Mouse (Mus musculus) kidney, embryonic 16.5 days (tissue): Measurements from ENCODE around the gene Tmem9. TPM values are rescaled to one million over a fixed set of nuclear protein-coding genes. Genes with fewer than 3 reads are reported as not detected.

Experiments
- ATAC-seq: fragments of 200-750 bp; cut with Nextera tagmentation; 2 replicates; pipeline ENCODE4 v1.8.0; 2017; ENCODE audit warnings: moderate TSS enrichment; ENCODE audit not compliant: low FRiP score, low TSS enrichment
- H3K27ac ChIP-seq: fragments of 300-500 bp; sonication (generic); 2 replicates; pipeline ENCODE4 v1.5.1; 2014; ENCODE audit warnings: low read length
- H3K27me3 ChIP-seq: fragments of 300-500 bp; sonication (generic); 2 replicates; pipeline ENCODE4 v1.6.1; 2014; ENCODE audit warnings: low read length, control low read depth, mixed read lengths; ENCODE audit not compliant: insufficient read depth
- H3K36me3 ChIP-seq: fragments of 300-500 bp; sonication (generic); 2 replicates; pipeline ENCODE4 v1.6.1; 2014; ENCODE audit warnings: low read length, control low read depth, mixed read lengths; ENCODE audit not compliant: insufficient read depth
- H3K4me1 ChIP-seq: fragments of 300-500 bp; sonication (generic); 2 replicates; pipeline ENCODE4 v1.6.1; 2014; ENCODE audit warnings: low read length, control low read depth, mixed read lengths; ENCODE audit not compliant: insufficient read depth
- H3K4me2 ChIP-seq: fragments of 300-500 bp; sonication (generic); replicated peaks from 2 replicates; pipeline ENCODE4 v1.6.1; 2014; ENCODE audit warnings: low read depth, low read length
- H3K4me3 ChIP-seq: fragments of 300-500 bp; sonication (generic); 2 replicates; pipeline ENCODE4 v1.5.1; 2014; ENCODE audit warnings: mild to moderate bottlenecking, low read length
- H3K9ac ChIP-seq: fragments of 300-500 bp; sonication (generic); replicated peaks from 2 replicates; pipeline ENCODE4 v1.6.1; 2014; ENCODE audit warnings: low read length
- H3K9me3 ChIP-seq: fragments of 300-500 bp; sonication (generic); 2 replicates; pipeline ENCODE4 v1.6.1; 2016; ENCODE audit warnings: low read length, control low read depth
- WGBS: fragments of 180-500 bp; shearing (Covaris S2); extraction: QIAGEN DNeasy Blood & Tissue Kit; methylation state at CpG from one replicate; pipeline ENCODE4 v1.1.7; 2014; 5-methylcytosine and 5-hydroxymethylcytosine counted together
- polyA plus RNA-seq: library from polyadenylated mRNA; unstranded; fragments of >200 nt; fragmentation: Nextera tagmentation; extraction: Ambion mirVana; gene quantifications from 2 replicates; pipeline ENCODE4 v1.2.1, GENCODE M21; 2015

Tmem9 gene
- polyA plus RNA-seq, 1 experiment from 2014 or later, result 268 TPM

DNA sequence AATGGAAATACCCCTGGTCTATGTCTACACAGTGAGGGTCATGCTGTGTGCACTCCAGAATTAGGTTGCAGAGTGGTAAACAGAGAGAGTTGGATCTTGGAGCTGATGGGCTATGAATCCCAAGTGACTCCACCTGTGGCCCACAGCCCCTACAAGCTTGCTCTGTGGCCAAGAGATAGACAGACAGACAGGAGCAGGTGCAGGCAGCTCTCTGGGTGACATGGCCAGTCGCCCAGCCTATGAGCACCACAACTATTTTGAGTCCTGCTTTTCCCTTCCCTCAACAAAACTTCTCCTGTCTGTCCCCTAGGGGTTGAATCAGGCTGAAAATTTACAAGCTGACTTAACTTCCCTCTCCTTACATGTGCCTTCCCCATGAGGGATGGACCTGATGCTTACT, 58.7 kb downstream of the Tmem9 start:
- Histone ChIP-seq H3K9ac (no peak overlapping the region), H3K4me1 (no peaks in the 10 kb centered on the region), H3K9me3 (no peaks in the 10 kb centered on the region), H3K27ac (no peak overlapping the region), H3K36me3 (no peaks in the 10 kb centered on the region), H3K27me3 (no peaks in the 10 kb centered on the region), H3K4me3 (no peak overlapping the region), H3K4me2 (no peak overlapping the region)
- 63% methylated on average over 1 of the region's 1 CpGs for WGBS
- ATAC-seq, result no peak; the same call in 1 of the 2 replicates

DNA sequence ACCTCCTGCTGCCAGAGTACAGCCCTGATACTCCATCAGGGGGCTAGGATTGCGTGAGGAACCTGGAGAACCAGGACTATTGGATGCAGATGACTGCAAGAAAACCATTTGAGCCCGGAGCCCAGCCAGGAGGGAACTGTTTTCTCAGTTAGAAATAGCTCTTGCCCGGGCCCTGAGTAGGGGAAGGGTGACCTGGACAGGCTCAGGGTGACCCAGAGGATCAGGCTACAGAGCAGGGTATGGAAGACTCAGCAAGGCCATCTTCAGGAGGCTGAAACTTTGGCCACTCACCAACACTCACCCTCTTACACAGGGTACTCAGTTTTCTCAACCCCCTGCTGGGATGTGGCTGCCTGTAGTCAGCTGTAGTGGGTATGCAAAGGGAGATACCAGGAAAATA, 59.6 kb downstream of the Tmem9 start:
- Histone ChIP-seq H3K36me3 (no peaks in the 10 kb centered on the region), H3K4me3 (no peak overlapping the region)
- WGBS, result 62% methylated on average over 3 of the region's 3 CpGs

DNA sequence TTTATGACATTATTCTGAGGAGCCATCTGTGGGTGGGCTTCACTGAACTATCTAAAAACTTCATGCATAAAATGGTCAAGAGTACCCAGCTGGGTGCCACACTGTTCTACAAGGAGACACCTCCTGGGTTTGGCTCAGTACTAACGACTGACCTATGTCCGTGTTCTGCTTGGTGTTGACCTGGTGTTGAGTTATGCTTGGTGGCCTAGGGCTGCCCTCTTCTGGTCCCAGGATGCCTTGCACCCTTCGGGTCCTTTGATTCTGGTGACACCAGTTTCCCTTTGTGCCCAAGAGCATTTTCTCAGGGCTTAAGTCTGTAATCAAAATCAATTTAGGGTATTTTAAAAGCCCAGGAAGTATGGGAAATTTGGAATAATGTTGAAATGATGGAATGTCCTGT, 68.1 kb downstream of the Tmem9 start:
- Histone ChIP-seq H3K4me3 (no peak overlapping the region), H3K9ac (no peak overlapping the region), H3K9me3 (no peaks in the 10 kb centered on the region), H3K4me1 (no peaks in the 10 kb centered on the region), H3K36me3 (no peaks in the 10 kb centered on the region), H3K27ac (no peak overlapping the region), H3K4me2 (no peak overlapping the region), H3K27me3 (0 out of 2 replicates have a peak, but pooled peaks cover 4% of the 10 kb centered on the region)
- WGBS, result 5% methylated on average over 3 of the region's 3 CpGs
- no peak for ATAC-seq

More for the DNA sequence above, 59.6 kb downstream of the Tmem9 start:
- Histone ChIP-seq H3K4me2 (no peak overlapping the region), H3K4me1 (no peaks in the 10 kb centered on the region), H3K9me3 (no peaks in the 10 kb centered on the region), H3K27ac (no peak overlapping the region), H3K9ac (no peak overlapping the region), H3K27me3 (no peaks in the 10 kb centered on the region)
- no peak for ATAC-seq

DNA sequence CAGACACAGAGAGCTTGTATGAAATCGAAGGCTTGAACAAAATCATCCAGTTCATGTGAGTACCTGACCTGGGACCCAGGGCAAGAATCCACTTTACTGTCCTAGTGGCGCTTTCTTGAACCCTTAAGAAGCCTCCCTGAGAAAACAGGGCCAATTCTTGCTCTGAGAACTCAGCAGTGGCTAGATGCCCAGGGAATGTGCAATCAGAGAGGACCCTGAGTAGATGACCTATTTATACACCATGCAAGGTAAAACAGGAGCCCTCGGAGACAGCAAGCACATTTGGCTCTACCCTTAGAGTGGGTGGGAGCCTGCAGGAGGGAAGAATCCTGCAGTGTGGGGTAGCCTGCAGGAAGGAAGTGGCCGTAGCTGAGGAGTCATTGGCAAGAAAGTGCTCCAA, 69.7 kb downstream of the Tmem9 start:
- no peak overlapping the region for H3K4me3 ChIP-seq
- H3K9ac ChIP-seq, result no peak overlapping the region
- H3K9me3 ChIP-seq, result peaks cover 5% of the 10 kb centered on the region; the same call in 1 of the 2 replicates
- H3K27me3 ChIP-seq, result 0 out of 2 replicates have a peak, but pooled peaks cover 4% of the 10 kb centered on the region
- no peaks in the 10 kb centered on the region for H3K36me3 ChIP-seq
- 68% methylated on average over 4 of the region's 4 CpGs for WGBS
- H3K4me1 ChIP-seq, result no peaks in the 10 kb centered on the region
- H3K4me2 ChIP-seq, result no peak overlapping the region
- no peak for ATAC-seq
- no peak overlapping the region for H3K27ac ChIP-seq

DNA sequence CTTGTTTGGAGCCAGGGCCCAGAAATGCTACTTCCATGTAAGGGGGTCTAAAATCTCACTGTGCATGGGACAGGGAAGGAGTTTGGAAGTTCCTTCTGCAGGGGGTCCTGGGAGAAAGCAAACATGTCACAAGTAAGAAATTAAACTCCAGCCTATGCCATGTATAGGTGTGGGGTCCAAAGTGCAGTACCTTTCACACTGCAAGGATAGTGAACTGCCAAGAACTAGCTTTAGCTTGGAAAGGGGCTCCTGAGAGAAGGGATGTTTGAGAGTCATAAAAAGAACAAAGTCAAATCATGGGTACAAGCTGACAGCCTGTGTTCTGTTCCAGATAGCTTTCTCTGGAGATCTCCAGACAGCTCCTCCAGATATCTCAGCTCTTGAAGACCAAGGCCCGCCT, 73.2 kb downstream of the Tmem9 start:
- WGBS, result 86% methylated on average over 1 of the region's 1 CpGs
- Histone ChIP-seq H3K27me3 (0 out of 2 replicates have a peak, but pooled peaks cover 4% of the 10 kb centered on the region), H3K36me3 (no peaks in the 10 kb centered on the region), H3K27ac (no peak overlapping the region), H3K9ac (no peak overlapping the region), H3K4me2 (no peak overlapping the region), H3K9me3 (peaks cover 5% of the 10 kb centered on the region; the same call in 1 of the 2 replicates), H3K4me3 (no peak overlapping the region), H3K4me1 (no peaks in the 10 kb centered on the region)
- no peak for ATAC-seq

Other genes starting within 250 kb of the Tmem9 start
- gene Phlda3, start 242.0 kb upstream of the Tmem9 start, polyA plus RNA-seq, result 79.6 and 87.5 TPM in 2 replicates
- gene Tnni1, start 228.7 kb upstream of the Tmem9 start, polyA plus RNA-seq, result 21.9 and 23.5 TPM in 2 replicates
- gene Lad1, start 189.6 kb upstream of the Tmem9 start, polyA plus RNA-seq, result 29.1 and 30.8 TPM in 2 replicates
- 9.4 and 37.2 TPM in 2 replicates for gene Tnnt2, start 171.8 kb upstream of the Tmem9 start, polyA plus RNA-seq
- gene Pkp1, start 88.9 kb upstream of the Tmem9 start, polyA plus RNA-seq, result 0.24 and 0.44 TPM in 2 replicates
- 0.17 and 0.30 TPM in 2 replicates for gene Igfn1, start 1.8 kb upstream of the Tmem9 start, polyA plus RNA-seq
- gene Ascl5, start 42.7 kb downstream of the Tmem9 start, polyA plus RNA-seq, result not detected in 2 replicates
- 0.36 TPM in 2 replicates for gene Cacna1s, start 44.6 kb downstream of the Tmem9 start, polyA plus RNA-seq
- gene Kif21b, start 123.2 kb downstream of the Tmem9 start, polyA plus RNA-seq, result 2.2 TPM in 2 replicates
- gene Mroh3, start 204.7 kb downstream of the Tmem9 start, polyA plus RNA-seq, result 0.17 and 0.40 TPM in 2 replicates
- 20.2 and 22.2 TPM in 2 replicates for gene Inava, start 226.1 kb downstream of the Tmem9 start, polyA plus RNA-seq